Mouse (Mus musculus) forebrain, embryonic 14.5 days (tissue): ENCODE data around the gene Arid1b. TPM values are rescaled to one million over a fixed set of nuclear protein-coding genes. Genes with fewer than 3 reads are reported as not detected.
A peak's percentile ranks its signal among the peaks of the same experiment; 100 is the strongest.

Experiments used
- ATAC-seq: fragments of 200-750 bp; cut with Nextera tagmentation; 2 replicates; pipeline ENCODE4 v1.8.0; 2017; ENCODE audit warnings: mild to moderate bottlenecking, moderate library complexity
- DNase-seq: peaks from one replicate; pipeline ENCODE4 v3.0.0-alpha.2; 2015; ENCODE audit warnings: low spot score
- H3K27ac ChIP-seq: fragments of 300-500 bp; sonication (generic); 2 replicates; pipeline ENCODE4 v1.5.1; 2014; ENCODE audit warnings: low read depth, mild to moderate bottlenecking, control low read depth, low read length, moderate library complexity
- H3K27me3 ChIP-seq: fragments of 300-500 bp; sonication (generic); replicated peaks from 2 replicates; pipeline ENCODE4 v1.6.1; 2014; ENCODE audit warnings: low read length, control low read depth, mixed read lengths; ENCODE audit not compliant: control insufficient read depth, insufficient read depth
- H3K36me3 ChIP-seq: fragments of 300-500 bp; sonication (generic); 2 replicates; pipeline ENCODE4 v1.6.1; 2014; ENCODE audit warnings: low read length, control low read depth; ENCODE audit not compliant: control insufficient read depth, insufficient read depth
- H3K4me1 ChIP-seq: fragments of 300-500 bp; sonication (generic); 2 replicates; pipeline ENCODE4 v1.6.1; 2014; ENCODE audit warnings: antibody characterized with exemption, low read length, control low read depth; ENCODE audit not compliant: control insufficient read depth, insufficient read depth
- H3K4me2 ChIP-seq: fragments of 300-500 bp; sonication (generic); 2 replicates; pipeline ENCODE4 v1.6.1; 2014; ENCODE audit warnings: mild to moderate bottlenecking, control low read depth, low read length
- H3K4me3 ChIP-seq: fragments of 300-500 bp; sonication (generic); 2 replicates; pipeline ENCODE4 v1.5.1; 2014; ENCODE audit warnings: low read depth, low read length, control low read depth
- H3K9ac ChIP-seq: fragments of 300-500 bp; sonication (generic); 2 replicates; pipeline ENCODE4 v1.6.1; 2014; ENCODE audit warnings: mild to moderate bottlenecking, low read length, control low read depth, moderate library complexity
- H3K9me3 ChIP-seq: fragments of 300-500 bp; sonication (generic); replicated peaks from 2 replicates; pipeline ENCODE4 v1.6.1; 2016; ENCODE audit warnings: low read length, control low read depth, mixed read lengths; ENCODE audit not compliant: control insufficient read depth
- whole genome bisulfite sequencing: fragments of 180-500 bp; shearing (Covaris S2); extraction: QIAGEN DNeasy Blood & Tissue Kit; methylation state at CpG from one replicate; pipeline ENCODE4 v1.1.7; 2014; 5-methylcytosine and 5-hydroxymethylcytosine counted together
- polyA plus RNA-seq: library from polyadenylated mRNA; unstranded; fragments of >200 nt; fragmentation: Nextera tagmentation; extraction: Ambion mirVana; gene quantifications from 2 replicates; pipeline ENCODE4 v1.2.1, GENCODE M21; 2014

Gene Arid1b
- polyA plus RNA-seq, 1 experiment from 2014 or later = 11.1 TPM

GRCm38 (mm10) chr17:5232180-5232579, 238.0 kb downstream of the Arid1b start:
- H3K4me2 ChIP-seq = no peak overlapping the region
- H3K36me3 ChIP-seq = no peaks in the 10 kb centered on the region
- H3K9ac ChIP-seq = no peak overlapping the region
- H3K4me3 ChIP-seq = no peak overlapping the region
- WGBS = 75% methylated on average over 2 of the region's 2 CpGs
- H3K4me1 ChIP-seq = peaks cover 27% of the 10 kb centered on the region
- DNase-seq (no peak), ATAC-seq (no peak)
- H3K27ac ChIP-seq = no peak overlapping the region
- no peaks in the 10 kb centered on the region for H3K9me3 ChIP-seq
- no peaks in the 10 kb centered on the region for H3K27me3 ChIP-seq

GRCm38 (mm10) chr17:5233991-5234390, 239.9 kb downstream of the Arid1b start:
- Histone ChIP-seq H3K4me3 (no peak overlapping the region), H3K27ac (no peak overlapping the region), H3K9me3 (no peaks in the 10 kb centered on the region), H3K4me1 (peaks cover 28% of the 10 kb centered on the region), H3K4me2 (no peak overlapping the region), H3K36me3 (no peaks in the 10 kb centered on the region), H3K9ac (no peak overlapping the region), H3K27me3 (no peaks in the 10 kb centered on the region)
- no peak for DNase-seq
- no peak for ATAC-seq
- 100% methylated on average over 1 of the region's 1 CpGs for WGBS

- DNase-seq (no peak), ATAC-seq (no peak)
- H3K9me3 ChIP-seq = no peaks in the 10 kb centered on the region
- no peaks in the 10 kb centered on the region for H3K36me3 ChIP-seq
- no peak overlapping the region for H3K27ac ChIP-seq
- no peak overlapping the region for H3K9ac ChIP-seq
- no peak overlapping the region for H3K4me3 ChIP-seq
- H3K27me3 ChIP-seq = no peaks in the 10 kb centered on the region
- WGBS = 85% methylated on average over 9 of the region's 9 CpGs
- H3K4me2 ChIP-seq = no peak overlapping the region
- peaks cover 32% of the 10 kb centered on the region for H3K4me1 ChIP-seq
Observed at GRCm38 (mm10) chr17:5235057-5235456, 240.9 kb downstream of the Arid1b start.

- 30% methylated on average over 3 of the region's 3 CpGs for WGBS
- no peak overlapping the region for H3K4me2 ChIP-seq
- H3K36me3 ChIP-seq = no peaks in the 10 kb centered on the region
- H3K9me3 ChIP-seq = no peaks in the 10 kb centered on the region
- H3K27me3 ChIP-seq = no peaks in the 10 kb centered on the region
- no peak overlapping the region for H3K27ac ChIP-seq
- no peak overlapping the region for H3K9ac ChIP-seq
- ATAC-seq = no peak
- DNase-seq = no peak
- H3K4me3 ChIP-seq = no peak overlapping the region
- peaks cover 30% of the 10 kb centered on the region for H3K4me1 ChIP-seq
Observed at GRCm38 (mm10) chr17:5237765-5238164, 243.6 kb downstream of the Arid1b start.

- ATAC-seq (no peak), DNase-seq (peak; percentile 40)
- peaks cover 30% of the 10 kb centered on the region for H3K4me1 ChIP-seq
- no peak overlapping the region for H3K4me2 ChIP-seq
- H3K27me3 ChIP-seq = no peaks in the 10 kb centered on the region
- H3K27ac ChIP-seq = peak overlapping the region; percentile 36; the same call in 1 of the 2 replicates
- H3K9ac ChIP-seq = no peak overlapping the region
- no peaks in the 10 kb centered on the region for H3K36me3 ChIP-seq
- 41% methylated on average over 16 of the region's 16 CpGs for WGBS
- no peaks in the 10 kb centered on the region for H3K9me3 ChIP-seq
- no peak overlapping the region for H3K4me3 ChIP-seq
Observed at GRCm38 (mm10) chr17:5238387-5239245, 244.5 kb downstream of the Arid1b start.

- no peaks in the 10 kb centered on the region for H3K9me3 ChIP-seq
- no peak overlapping the region for H3K4me3 ChIP-seq
- 88% methylated on average over 2 of the region's 2 CpGs for WGBS
- H3K4me2 ChIP-seq = no peak overlapping the region
- no peak for ATAC-seq
- no peak overlapping the region for H3K27ac ChIP-seq
- no peak for DNase-seq
- no peaks in the 10 kb centered on the region for H3K27me3 ChIP-seq
- no peaks in the 10 kb centered on the region for H3K36me3 ChIP-seq
- H3K4me1 ChIP-seq = no peaks in the 10 kb centered on the region
- no peak overlapping the region for H3K9ac ChIP-seq
Observed at GRCm38 (mm10) chr17:5244526-5244925, 250.4 kb downstream of the Arid1b start.

- no peak overlapping the region for H3K9ac ChIP-seq
- ATAC-seq = no peak
- no peaks in the 10 kb centered on the region for H3K36me3 ChIP-seq
- no peak for DNase-seq
- no peaks in the 10 kb centered on the region for H3K27me3 ChIP-seq
- H3K4me3 ChIP-seq = no peak overlapping the region
- no peak overlapping the region for H3K27ac ChIP-seq
- no peaks in the 10 kb centered on the region for H3K4me1 ChIP-seq
- H3K4me2 ChIP-seq = no peak overlapping the region
- 88% methylated on average over 11 of the region's 11 CpGs for WGBS
- H3K9me3 ChIP-seq = no peaks in the 10 kb centered on the region
Observed at GRCm38 (mm10) chr17:5246688-5247087, 252.6 kb downstream of the Arid1b start.

- Histone ChIP-seq H3K9ac (no peak overlapping the region), H3K36me3 (no peaks in the 10 kb centered on the region), H3K27me3 (no peaks in the 10 kb centered on the region), H3K4me2 (no peak overlapping the region), H3K4me1 (no peaks in the 10 kb centered on the region), H3K4me3 (no peak overlapping the region), H3K27ac (no peak overlapping the region), H3K9me3 (no peaks in the 10 kb centered on the region)
- ATAC-seq (no peak), DNase-seq (no peak)
- WGBS = 95% methylated on average over 7 of the region's 7 CpGs
Observed at GRCm38 (mm10) chr17:5247247-5247646, 253.1 kb downstream of the Arid1b start.

GRCm38 (mm10) chr17:5247737-5248136, 253.6 kb downstream of the Arid1b start:
- ATAC-seq (no peak), DNase-seq (no peak)
- no peak overlapping the region for H3K27ac ChIP-seq
- no peaks in the 10 kb centered on the region for H3K36me3 ChIP-seq
- no peaks in the 10 kb centered on the region for H3K27me3 ChIP-seq
- no peaks in the 10 kb centered on the region for H3K9me3 ChIP-seq
- no peak overlapping the region for H3K4me3 ChIP-seq
- WGBS = 91% methylated on average over 15 of the region's 15 CpGs
- peaks cover 2% of the 10 kb centered on the region; the same call in 1 of the 2 replicates for H3K4me1 ChIP-seq
- H3K4me2 ChIP-seq = no peak overlapping the region
- H3K9ac ChIP-seq = no peak overlapping the region
